Mouse (Mus musculus): Measurements from ENCODE around the gene Polr1e. TPM values are rescaled to one million over a fixed set of nuclear protein-coding genes. Genes with fewer than 3 reads are reported as not detected.

The Polr1e gene
- total and polyA plus RNA-seq, 3 experiments: 37.2 to 87.7 (median 78.6) TPM

- Histone ChIP-seq H3K27me3 (replicated peaks) (no peaks in the 10 kb centered on the region), H3K36me3 (replicated peaks in 1 of 2; ENCODE audit: control insufficient read depth in 1 of 2, insufficient read depth in 1 of 2, low read length in 1 of 2) (peaks cover 0 to 7% of the 10 kb centered on the region in 2 experiments), H3K4me1 (ENCODE audit: control insufficient read depth in 1 of 2, insufficient read depth in 2 of 2) (peaks cover 0 to 5% of the 10 kb centered on the region in 2 experiments; a peak in 2 of 4 replicates), H3K4me3 (replicated peaks in 1 of 3; ENCODE audit: low read depth in 2 of 3, low read length in 2 of 3, poor library complexity in 1 of 3) (no peak overlapping the region), H3K9ac (ENCODE audit: insufficient read depth, low read depth) (no peak overlapping the region), H3K4me2 (ENCODE audit: insufficient read depth, low read depth, poor library complexity, severe bottlenecking) (no peak overlapping the region), H3K27ac (ENCODE audit: insufficient read depth, low read depth) (no peak overlapping the region), H3K79me2 (replicated peaks; ENCODE audit: control insufficient read depth, extremely low read depth, insufficient read depth, poor library complexity, severe bottlenecking) (no peaks in the 10 kb centered on the region), H3K9me3 (replicated peaks; ENCODE audit: low read length) (no peaks in the 10 kb centered on the region)
- TF ChIP-seq GABPA (IDR thresholded peaks at IDR 0.05; ENCODE audit: insufficient replicate concordance, low read depth, low read length) (no peak), NRF1 (IDR thresholded peaks at IDR 0.05; ENCODE audit: low read depth, low read length) (no peak)
- dilution Hi-C loops (cut with MboI; ENCODE audit: extremely low pct_ligation_motif_present, extremely low pct_unique_long_range_greater_than_20kb, low sequenced_read_pairs): no loop called here
- in situ Hi-C loops (cut with MboI; ENCODE audit: low pct_ligation_motif_present, low pct_unique_long_range_greater_than_20kb, low sequenced_read_pairs): no loop called here
- DNase-seq (ENCODE audit: extremely low read depth): no peak
Observed at GRCm38 (mm10) chr4:45040795-45041194, 22.4 kb downstream of the Polr1e start.

GRCm38 (mm10) chr4:45046679-45047078, 28.3 kb downstream of the Polr1e start:
- Histone ChIP-seq H3K9ac (ENCODE audit: insufficient read depth, low read depth) (no peak overlapping the region), H3K27me3 (replicated peaks) (no peaks in the 10 kb centered on the region), H3K4me1 (ENCODE audit: control insufficient read depth in 1 of 2, insufficient read depth in 2 of 2) (no peaks in the 10 kb centered on the region), H3K4me2 (ENCODE audit: insufficient read depth, low read depth, poor library complexity, severe bottlenecking) (no peak overlapping the region), H3K9me3 (replicated peaks; ENCODE audit: low read length) (no peaks in the 10 kb centered on the region), H3K36me3 (replicated peaks in 1 of 2; ENCODE audit: control insufficient read depth in 1 of 2, insufficient read depth in 1 of 2, low read length in 1 of 2) (no peaks in the 10 kb centered on the region), H3K4me3 (replicated peaks in 1 of 3; ENCODE audit: low read depth in 2 of 3, low read length in 2 of 3, poor library complexity in 1 of 3) (no peak overlapping the region), H3K79me2 (replicated peaks; ENCODE audit: control insufficient read depth, extremely low read depth, insufficient read depth, poor library complexity, severe bottlenecking) (no peaks in the 10 kb centered on the region), H3K27ac (ENCODE audit: insufficient read depth, low read depth) (no peak overlapping the region)
- in situ Hi-C loops (cut with MboI; ENCODE audit: low pct_ligation_motif_present, low pct_unique_long_range_greater_than_20kb, low sequenced_read_pairs): no loop called here
- no peak for DNase-seq (ENCODE audit: extremely low read depth)
- dilution Hi-C loops (cut with MboI; ENCODE audit: extremely low pct_ligation_motif_present, extremely low pct_unique_long_range_greater_than_20kb, low sequenced_read_pairs): no loop called here
- TF ChIP-seq TBP (conservative IDR thresholded peaks at IDR 0.05; ENCODE audit: low read depth, low read length) (no peak), ZKSCAN1 (IDR thresholded peaks at IDR 0.05; ENCODE audit: borderline replicate concordance, low read depth, low read length) (no peak), EP300 (IDR thresholded peaks at IDR 0.05; ENCODE audit: low read length) (no peak)

DNA sequence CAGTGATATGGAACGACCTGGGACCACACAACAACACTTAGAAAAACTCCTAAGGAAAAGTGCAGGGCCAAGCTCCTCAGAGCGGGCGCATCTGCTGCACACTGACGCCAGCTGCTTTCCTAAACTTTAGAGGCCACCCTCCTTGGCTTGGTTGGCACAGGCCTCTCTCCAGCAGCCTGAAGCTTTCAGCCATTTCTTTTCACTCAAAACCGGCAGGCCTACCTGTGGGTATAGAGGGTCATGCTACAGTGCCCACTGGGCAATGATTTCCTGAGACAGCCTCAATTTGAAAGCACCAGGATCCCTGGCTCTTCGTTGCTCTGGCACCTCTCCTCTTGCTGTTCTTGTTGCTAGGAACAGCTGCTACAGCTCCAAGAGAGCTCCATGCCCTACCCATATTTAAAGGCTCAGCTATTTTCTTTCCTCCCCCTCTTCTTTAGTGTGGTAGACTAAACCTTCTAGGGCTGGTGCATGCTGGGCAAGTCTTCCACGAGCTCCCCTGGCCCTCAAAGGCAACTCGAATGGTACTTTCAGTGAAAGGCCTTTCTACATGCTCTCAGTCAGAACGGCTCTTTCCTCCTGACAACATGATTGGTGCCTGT, 29.0 kb downstream of the Polr1e start:
- no peaks in the 10 kb centered on the region for H3K36me3 ChIP-seq (replicated peaks in 1 of 2; ENCODE audit: control insufficient read depth in 1 of 2, insufficient read depth in 1 of 2, low read length in 1 of 2)

More for the DNA sequence above, 29.0 kb downstream of the Polr1e start:
- H3K4me1 ChIP-seq (ENCODE audit: control insufficient read depth in 1 of 2, insufficient read depth in 2 of 2): no peaks in the 10 kb centered on the region
- in situ Hi-C loops (cut with MboI; ENCODE audit: low pct_ligation_motif_present, low pct_unique_long_range_greater_than_20kb, low sequenced_read_pairs): no loop called here
- H3K9ac ChIP-seq (ENCODE audit: insufficient read depth, low read depth): no peak overlapping the region
- H3K4me2 ChIP-seq (ENCODE audit: insufficient read depth, low read depth, poor library complexity, severe bottlenecking): no peak overlapping the region
- DNase-seq (ENCODE audit: extremely low read depth): no peak
- dilution Hi-C loops (cut with MboI; ENCODE audit: extremely low pct_ligation_motif_present, extremely low pct_unique_long_range_greater_than_20kb, low sequenced_read_pairs): no loop called here
- no peak overlapping the region for H3K27ac ChIP-seq (ENCODE audit: insufficient read depth, low read depth)
- H3K4me3 ChIP-seq (replicated peaks in 1 of 3; ENCODE audit: low read depth in 2 of 3, low read length in 2 of 3, poor library complexity in 1 of 3): no peak overlapping the region
- H3K9me3 ChIP-seq (replicated peaks; ENCODE audit: low read length): no peaks in the 10 kb centered on the region
- no peaks in the 10 kb centered on the region for H3K27me3 ChIP-seq (replicated peaks)
- TF ChIP-seq MAZ (IDR thresholded peaks at IDR 0.05; ENCODE audit: low read depth, low read length): no peak
- no peak for TF ChIP-seq MAFK (IDR thresholded peaks at IDR 0.05; ENCODE audit: insufficient replicate concordance, low read length)
- TF ChIP-seq TBP (conservative IDR thresholded peaks at IDR 0.05; ENCODE audit: low read depth, low read length): no peak
- TF ChIP-seq USF1 (IDR thresholded peaks at IDR 0.05; ENCODE audit: low read depth, low read length): no peak
- TF ChIP-seq TCF12 (IDR thresholded peaks at IDR 0.05; ENCODE audit: low read depth, low read length): no peak
- TF ChIP-seq JUN (IDR thresholded peaks at IDR 0.05; ENCODE audit: insufficient read depth, low read depth, low read length): no peak
- no peak for TF ChIP-seq NRF1 (IDR thresholded peaks at IDR 0.05; ENCODE audit: low read depth, low read length)
- no peak for TF ChIP-seq ZMIZ1 (IDR thresholded peaks at IDR 0.05; ENCODE audit: low read depth, low read length)
- TF ChIP-seq ZNF384 (IDR thresholded peaks at IDR 0.05; ENCODE audit: low read depth, low read length): no peak
- TF ChIP-seq POLR2AphosphoS2 (IDR thresholded peaks at IDR 0.05; ENCODE audit: low read depth, low read length): no peak
- TF ChIP-seq ELF1 (IDR thresholded peaks at IDR 0.05; ENCODE audit: low read depth, low read length): no peak
- no peak for TF ChIP-seq MYC (IDR thresholded peaks at IDR 0.05; ENCODE audit: low read depth, low read length)
- no peak for TF ChIP-seq E2F4 (IDR thresholded peaks at IDR 0.05; ENCODE audit: insufficient replicate concordance, low read depth, low read length)
- no peaks in the 10 kb centered on the region for H3K79me2 ChIP-seq (replicated peaks; ENCODE audit: control insufficient read depth, extremely low read depth, insufficient read depth, poor library complexity, severe bottlenecking)
